Comparison of ENCODE assay signal across 11 mouse cellular contexts in genomic region chr5:43855769-43856168, GRCm38 (mm10). TPM values are rescaled to one million over a fixed set of nuclear protein-coding genes. Genes with fewer than 3 reads are reported as not detected.
DNase-seq lines count a peak whose midpoint lies in the region; ATAC-seq and TF ChIP-seq lines count a peak whose summit lies in the region.
"Had no signal": no experiment of that assay in that cellular context is flagged by ENCODE, and none has a peak within 500 bp of the region (broad histone marks: within the 10 kb centered on the region; RNA-seq: fewer than 3 reads in every experiment).

No protein-coding gene starts in this region.

- peak; percentile 56 for DNase-seq in kidney, adult 9 months
- DNase-seq in kidney, postnatal 4 days = no peak
- DNase-seq in MEL (ENCODE audit: low read depth, low spot score) = peak; percentile 78
- DNase-seq in thymus, adult 2 months = no peak
- no peak for DNase-seq in thymus, postnatal 36 days
- no peak for DNase-seq in forebrain, embryonic 10.5 days (ENCODE audit: extremely low spot score, low spot score)
- DNase-seq: gastrocnemius, postnatal 25 days had no signal

- peaks cover 3 to 11% of the 10 kb centered on the region in 2 experiments for H3K4me1 ChIP-seq in MEL (ENCODE audit: control insufficient read depth in 1 of 2, insufficient read depth in 2 of 2, low read length in 2 of 2)
- peaks cover 2% of the 10 kb centered on the region; the same call in 1 of the 2 replicates for H3K4me1 ChIP-seq in thymus, adult 2 months (replicated peaks; ENCODE audit: control insufficient read depth, insufficient read depth, low read length)
- no peaks in the 10 kb centered on the region for H3K4me1 ChIP-seq in forebrain, embryonic 10.5 days
- H3K4me1 ChIP-seq: embryonic facial prominence, embryonic 13.5 days had no signal

- H3K9me3 ChIP-seq in MEL (replicated peaks; ENCODE audit: insufficient read depth, low read length) = no peaks in the 10 kb centered on the region
- H3K9me3 ChIP-seq in forebrain, embryonic 10.5 days = peaks cover 3% of the 10 kb centered on the region; the same call in 1 of the 2 replicates
- H3K9me3 ChIP-seq: embryonic facial prominence, embryonic 13.5 days had no signal

- H3K9ac ChIP-seq in MEL (ENCODE audit: control insufficient read depth, low read depth, low read length, poor library complexity, severe bottlenecking) = no peak overlapping the region
- H3K9ac ChIP-seq: embryonic facial prominence, embryonic 13.5 days had no signal

- peak; percentile 90 for ATAC-seq in inflammation-experienced regulatory T-cells, adult 6 months
- ATAC-seq in neutrophil, adult 5-6 weeks (ENCODE audit: extremely low read depth, insufficient number of reproducible peaks, low FRiP score, poor library complexity, severe bottlenecking) = peak; percentile 63
- ATAC-seq: intestine, embryonic 16.5 days had no signal

- H3K27me3 ChIP-seq in MEL (ENCODE audit: control insufficient read depth in 1 of 2, insufficient read depth in 2 of 2, low read length in 2 of 2) = no peaks in the 10 kb centered on the region
- no peaks in the 10 kb centered on the region for H3K27me3 ChIP-seq in thymus, adult 2 months (ENCODE audit: control insufficient read depth, insufficient read depth, low read length)
- no peaks in the 10 kb centered on the region for H3K27me3 ChIP-seq in forebrain, embryonic 10.5 days (ENCODE audit: poor library complexity, severe bottlenecking)
- H3K27me3 ChIP-seq: embryonic facial prominence, embryonic 13.5 days had no signal

- no peak overlapping the region for H3K4me3 ChIP-seq in MEL (ENCODE audit: control insufficient read depth in 1 of 2, insufficient read depth in 1 of 2, low read depth in 2 of 2, low read length in 2 of 2)
- no peak overlapping the region for H3K4me3 ChIP-seq in thymus, adult 2 months (ENCODE audit: control insufficient read depth, insufficient read depth, low read length)
- H3K4me3 ChIP-seq in forebrain, embryonic 10.5 days = no peak overlapping the region
- H3K4me3 ChIP-seq: embryonic facial prominence, embryonic 13.5 days had no signal

- no peak for TF ChIP-seq RAD21 in MEL (IDR thresholded peaks at IDR 0.05; ENCODE audit: low read depth, low read length)

- peak; percentile 78 to 85 for TF ChIP-seq EP300 in MEL (IDR thresholded peaks at IDR 0.05; ENCODE audit: low read depth in 1 of 2, low read length in 2 of 2)

- peak overlapping the region; percentile 16; the same call in 1 of the 2 replicates for H3K27ac ChIP-seq in MEL (ENCODE audit: control insufficient read depth, low read depth, low read length)
- H3K27ac ChIP-seq in thymus, adult 2 months (ENCODE audit: control insufficient read depth, insufficient read depth, low read length) = no peak overlapping the region
- H3K27ac ChIP-seq in forebrain, embryonic 10.5 days = no peak overlapping the region
- H3K27ac ChIP-seq: embryonic facial prominence, embryonic 13.5 days had no signal

- H3K79me2 ChIP-seq in MEL (ENCODE audit: control insufficient read depth, insufficient read depth, low read length, poor library complexity) = no peaks in the 10 kb centered on the region

- TF ChIP-seq POLR2A in MEL (IDR thresholded peaks at IDR 0.05; ENCODE audit: control insufficient read depth in 1 of 2, insufficient read depth in 1 of 2, low read depth in 1 of 2, low read length in 2 of 2, poor library complexity in 1 of 2) = no peak
- TF ChIP-seq POLR2A in thymus, adult 2 months (IDR thresholded peaks at IDR 0.05; ENCODE audit: control insufficient read depth, extremely low read depth, insufficient read depth, low read length, poor library complexity) = no peak

- H3K36me3 ChIP-seq in MEL (ENCODE audit: control insufficient read depth in 1 of 2, insufficient read depth in 2 of 2, low read length in 2 of 2) = peaks cover 0 to 9% of the 10 kb centered on the region in 2 experiments; a peak in 2 of 4 replicates
- no peaks in the 10 kb centered on the region for H3K36me3 ChIP-seq in thymus, adult 2 months (ENCODE audit: control insufficient read depth, insufficient read depth, low read length)
- no peaks in the 10 kb centered on the region for H3K36me3 ChIP-seq in forebrain, embryonic 10.5 days (replicated peaks)
- H3K36me3 ChIP-seq: embryonic facial prominence, embryonic 13.5 days had no signal

- 10% methylated on average over 2 of the region's 2 CpGs for WGBS in thymus, adult 2 months
- 86% methylated on average over 2 of the region's 2 CpGs for whole genome bisulfite sequencing in forebrain, embryonic 10.5 days

- no peak for TF ChIP-seq CTCF in MEL (IDR thresholded peaks at IDR 0.05 in 2 of 3, conservative IDR thresholded peaks at IDR 0.05 in 1 of 3; ENCODE audit: control insufficient read depth in 1 of 3, insufficient read depth in 1 of 3, low read depth in 2 of 3, low read length in 3 of 3, poor library complexity in 1 of 3, severe bottlenecking in 1 of 3)
- no peak for TF ChIP-seq CTCF in thymus, adult 2 months (IDR thresholded peaks at IDR 0.05; ENCODE audit: borderline replicate concordance, control insufficient read depth, extremely low read depth, insufficient read depth, low read length, poor library complexity)

TF ChIP-seq in MEL, 35 proteins besides CTCF, POLR2A, EP300 and RAD21:
- peak; percentile 75 for TF ChIP-seq TCF12 (IDR thresholded peaks at IDR 0.05; ENCODE audit: low read depth, low read length)
- TF ChIP-seq POLR2AphosphoS5 (IDR thresholded peaks at IDR 0.05; ENCODE audit: borderline replicate concordance, low read depth, low read length) = no peak
- no peak for TF ChIP-seq GABPA (IDR thresholded peaks at IDR 0.05; ENCODE audit: low read depth, low read length)
- TF ChIP-seq SMC3 (IDR thresholded peaks at IDR 0.05; ENCODE audit: low read depth, low read length) = no peak
- 0 out of 2 replicates have a peak, but pooled peaks have one; percentile 54 for TF ChIP-seq SIN3A (IDR thresholded peaks at IDR 0.05; ENCODE audit: low read length)
- TF ChIP-seq E2F4 (IDR thresholded peaks at IDR 0.05; ENCODE audit: borderline replicate concordance, low read depth, low read length) = no peak
- TF ChIP-seq KAT2A (conservative IDR thresholded peaks at IDR 0.05; ENCODE audit: low read depth, low read length) = no peak
- TF ChIP-seq TBP (IDR thresholded peaks at IDR 0.05; ENCODE audit: low read depth, low read length) = no peak
- peak; percentile 8; the same call in 1 of the 2 replicates for TF ChIP-seq MEF2A (IDR thresholded peaks at IDR 0.05; ENCODE audit: extremely low read depth, insufficient replicate concordance, low read depth, low read length, poor library complexity, severe bottlenecking)
- no peak for TF ChIP-seq MYB (IDR thresholded peaks at IDR 0.05; ENCODE audit: low read depth, low read length)
- TF ChIP-seq UBTF (IDR thresholded peaks at IDR 0.05; ENCODE audit: borderline replicate concordance, insufficient read depth, low read depth, low read length) = no peak
- TF ChIP-seq NRF1 (IDR thresholded peaks at IDR 0.05; ENCODE audit: insufficient read depth, low read depth, low read length, poor library complexity, severe bottlenecking) = no peak
- peak; percentile 83 for TF ChIP-seq ETS1 (IDR thresholded peaks at IDR 0.05; ENCODE audit: low read depth, low read length)
- TF ChIP-seq CHD1 (IDR thresholded peaks at IDR 0.05; ENCODE audit: low read depth, low read length) = no peak
- peak; percentile 73 for TF ChIP-seq GATA1 (IDR thresholded peaks at IDR 0.05; ENCODE audit: low read depth, low read length)
- TF ChIP-seq JUND (IDR thresholded peaks at IDR 0.05; ENCODE audit: low read depth, low read length) = no peak
- TF ChIP-seq ZNF384 (IDR thresholded peaks at IDR 0.05; ENCODE audit: low read depth, low read length) = peak; percentile 67; the same call in 1 of the 2 replicates
- peak; percentile 86 for TF ChIP-seq RCOR1 (IDR thresholded peaks at IDR 0.05; ENCODE audit: low read depth, low read length)
- peak; percentile 46; the same call in 1 of the 2 replicates for TF ChIP-seq MAFK (IDR thresholded peaks at IDR 0.05; ENCODE audit: borderline replicate concordance, low read depth, low read length)

RNA-seq across cellular contexts. Expression of gene Cd38, which starts 12.6 kb away (rescaled TPM):
- not detected in 2 replicates for total RNA-seq in MEL (2012; rRNA removed)
- polyA plus RNA-seq in MEL (2012; ENCODE audit: insufficient read depth in 1 of 2, insufficient read length in 2 of 2, low read depth in 1 of 2, low replicate concordance in 2 of 2, missing spikeins in 1 of 2) = not detected
- polyA plus RNA-seq in inflammation-experienced regulatory T-cells, adult 6 months (2017; shearing (Covaris generic)) = 10 to 100 TPM; 46.2 to 79.7 (median 73.6) TPM
- total RNA-seq in neutrophil, adult 5-6 weeks (2017) = 71.3 and 74.3 TPM in 2 replicates
- polyA plus RNA-seq in thymus, adult 2 months (2012; rRNA removed) = 6.6 and 7.4 TPM in 2 replicates
- 6.7 and 7.0 TPM in 2 replicates for polyA plus RNA-seq in forebrain, embryonic 10.5 days (2016; fragmentation: Nextera tagmentation; extraction: Ambion mirVana)

RNA-seq across cellular contexts. Expression of gene Fbxl5, which starts 34.3 kb away (rescaled TPM):
- total RNA-seq in MEL (2012; rRNA removed) = 25.7 and 29.4 TPM in 2 replicates
- polyA plus RNA-seq in MEL (2012; ENCODE audit: insufficient read depth in 1 of 2, insufficient read length in 2 of 2, low read depth in 1 of 2, low replicate concordance in 2 of 2, missing spikeins in 1 of 2) = 10 to 100 TPM in 1 of 2 experiments, not detected in 1; 22.8 TPM
- 10 to 100 TPM; 64.3 to 71.7 (median 67.1) TPM for polyA plus RNA-seq in inflammation-experienced regulatory T-cells, adult 6 months (2017; shearing (Covaris generic))
- 724 and 727 TPM in 2 replicates for total RNA-seq in neutrophil, adult 5-6 weeks (2017)
- 23.4 and 26.7 TPM in 2 replicates for polyA plus RNA-seq in thymus, adult 2 months (2012; rRNA removed)
- polyA plus RNA-seq in forebrain, embryonic 10.5 days (2016; fragmentation: Nextera tagmentation; extraction: Ambion mirVana) = 57.7 and 58.4 TPM in 2 replicates

RNA-seq across cellular contexts. Expression of gene Bst1, which starts 37.1 kb away (rescaled TPM):
- total RNA-seq in MEL (2012; rRNA removed) = not detected in 2 replicates
- not detected for polyA plus RNA-seq in MEL (2012; ENCODE audit: insufficient read depth in 1 of 2, insufficient read length in 2 of 2, low read depth in 1 of 2, low replicate concordance in 2 of 2, missing spikeins in 1 of 2)
- under 1 TPM in 2 of 3 experiments, not detected in 1; 0.20 to 0.26 TPM for polyA plus RNA-seq in inflammation-experienced regulatory T-cells, adult 6 months (2017; shearing (Covaris generic))
- 122 and 131 TPM in 2 replicates for total RNA-seq in neutrophil, adult 5-6 weeks (2017)
- polyA plus RNA-seq in thymus, adult 2 months (2012; rRNA removed) = 2.5 and 2.6 TPM in 2 replicates
- polyA plus RNA-seq in forebrain, embryonic 10.5 days (2016; fragmentation: Nextera tagmentation; extraction: Ambion mirVana) = 0.12 TPM in 1 of 2 replicates, not detected in the other
- polyA plus RNA-seq: embryonic facial prominence, embryonic 13.5 days had no signal

RNA-seq across cellular contexts. Expression of gene Gm7879, which starts 57.2 kb away (rescaled TPM):
- 2.9 and 3.0 TPM in 2 replicates for total RNA-seq in MEL (2012; rRNA removed)
- polyA plus RNA-seq in MEL (2012; ENCODE audit: insufficient read depth in 1 of 2, insufficient read length in 2 of 2, low read depth in 1 of 2, low replicate concordance in 2 of 2, missing spikeins in 1 of 2) = not detected
- 1 to 10 TPM in 1 of 3 experiments, under 1 TPM in 1, not detected in 1; 0.92 to 4.8 TPM for polyA plus RNA-seq in inflammation-experienced regulatory T-cells, adult 6 months (2017; shearing (Covaris generic))
- 2.6 and 3.2 TPM in 2 replicates for total RNA-seq in neutrophil, adult 5-6 weeks (2017)
- polyA plus RNA-seq in thymus, adult 2 months (2012; rRNA removed) = 1.9 and 2.5 TPM in 2 replicates
- 0.63 and 1.1 TPM in 2 replicates for polyA plus RNA-seq in forebrain, embryonic 10.5 days (2016; fragmentation: Nextera tagmentation; extraction: Ambion mirVana)
- polyA plus RNA-seq: embryonic facial prominence, embryonic 13.5 days; intestine, embryonic 16.5 days had no signal

Comparison
In these comparisons a context has a peak if more than half of its experiments do, and no peak if none do; other contexts are left out.
1. DNase-seq: peak in kidney, adult 9 months (single experiment) and MEL (single experiment); none in kidney, postnatal 4 days (0 of 2), thymus, adult 2 months (single experiment), thymus, postnatal 36 days (0 of 2) and forebrain, embryonic 10.5 days (single experiment).